Mouse (Mus musculus) macrophage (primary cell): ENCODE measurements around the gene Pfkfb3. TPM values are rescaled to one million over a fixed set of nuclear protein-coding genes. Genes with fewer than 3 reads are reported as not detected.

Source experiments
- H3K27ac ChIP-seq: fragments of 350-480 bp; formaldehyde crosslinking; 2 replicates; pipeline ENCODE4 v1.9.0; 2021
- H3K36me3 ChIP-seq: fragments of 350-480 bp; formaldehyde crosslinking; 2 replicates; pipeline ENCODE4 v1.9.0; 2021; ENCODE audit errors: inconsistent target
- H3K4me3 ChIP-seq: fragments of 350-480 bp; formaldehyde crosslinking; 2 replicates; pipeline ENCODE4 v1.9.0; 2021; ENCODE audit errors: inconsistent target
- H3K79me2 ChIP-seq: fragments of 350-480 bp; formaldehyde crosslinking; 2 replicates; pipeline ENCODE4 v1.9.0; 2021; ENCODE audit errors: inconsistent target
- WGBS: methylation state at CpG from one replicate; pipeline ENCODE4 v1.1.7; 2026; ENCODE audit warnings: inconsistent platforms; ENCODE audit not compliant: missing documents; 5-methylcytosine and 5-hydroxymethylcytosine counted together
- polyA plus RNA-seq: library from polyadenylated mRNA; stranded (reverse); fragments of 250-400 nt; gene quantifications from 3 replicates; pipeline ENCODE4 v1.2.4, GENCODE M21; 2018; ENCODE audit warnings: inconsistent platforms

The Pfkfb3 gene
- polyA plus RNA-seq, 1 experiment from 2014 or later: 38.1 TPM

DNA sequence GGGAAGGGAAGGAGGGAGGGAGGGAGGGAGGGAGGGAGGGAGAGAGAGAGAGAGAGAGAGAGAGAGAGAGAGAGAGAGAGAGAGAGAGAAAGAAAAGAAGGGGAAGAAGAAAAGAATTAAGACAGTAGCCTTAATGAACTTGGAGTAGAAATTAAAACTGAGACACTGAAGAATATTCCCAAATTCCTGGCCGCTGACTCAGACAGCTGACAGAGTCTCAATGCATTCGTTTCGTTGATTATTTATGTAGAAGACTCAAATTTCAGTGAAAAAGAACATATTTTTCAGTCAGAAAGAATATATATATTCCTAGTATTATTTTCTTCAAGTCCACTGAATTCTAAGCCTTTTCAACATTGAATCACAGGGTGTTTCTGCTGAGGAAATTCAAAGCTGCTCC, 92.9 kb downstream of the Pfkfb3 start:
- no peak overlapping the region for H3K4me3 ChIP-seq
- 79% methylated on average over 3 of the region's 3 CpGs for WGBS
- H3K79me2 ChIP-seq: no peaks in the 10 kb centered on the region
- H3K27ac ChIP-seq: no peak overlapping the region
- H3K36me3 ChIP-seq: no peaks in the 10 kb centered on the region

DNA sequence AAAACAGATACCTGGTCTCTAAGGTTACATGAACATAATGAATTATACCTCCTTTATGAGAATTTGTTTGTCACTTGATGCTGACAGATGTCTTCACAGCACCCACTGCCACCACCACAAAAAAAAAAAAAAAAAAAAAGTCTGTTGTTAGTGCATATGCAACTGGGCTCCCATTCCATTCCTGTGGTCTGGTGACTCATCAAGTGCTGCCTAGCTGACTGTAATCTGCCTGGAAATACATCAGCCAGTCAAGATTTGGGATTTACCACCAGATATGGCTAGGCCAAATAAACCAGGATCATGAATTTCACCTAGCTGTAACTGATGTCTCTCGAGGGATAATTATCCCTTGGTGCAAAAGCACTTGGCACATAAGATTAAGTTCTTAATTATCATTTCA, 95.4 kb downstream of the Pfkfb3 start:
- WGBS: 100% methylated on average over 1 of the region's 1 CpGs
- H3K36me3 ChIP-seq: no peaks in the 10 kb centered on the region
- no peaks in the 10 kb centered on the region for H3K79me2 ChIP-seq
- H3K27ac ChIP-seq: no peak overlapping the region
- H3K4me3 ChIP-seq: no peak overlapping the region

DNA sequence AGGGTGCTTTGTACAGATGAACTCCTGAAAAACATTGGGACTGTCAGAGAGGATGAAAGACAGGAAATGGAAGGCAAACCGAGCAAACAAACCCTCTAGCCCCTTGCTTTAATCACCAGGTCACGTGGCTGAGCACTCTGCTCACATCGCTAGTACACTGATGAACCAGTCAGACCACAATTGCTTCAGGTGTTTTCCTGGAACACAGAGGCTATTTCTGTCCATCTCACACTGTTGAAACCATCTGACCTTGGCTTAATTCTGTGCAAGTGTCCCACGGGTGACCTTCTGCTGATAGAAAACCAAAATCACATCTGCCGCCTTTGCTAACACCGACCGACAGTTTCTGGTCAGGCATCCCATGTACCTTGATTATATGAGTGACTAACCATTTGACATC, 96.0 kb downstream of the Pfkfb3 start:
- WGBS: 86% methylated on average over 7 of the region's 7 CpGs
- H3K4me3 ChIP-seq: no peak overlapping the region

DNA sequence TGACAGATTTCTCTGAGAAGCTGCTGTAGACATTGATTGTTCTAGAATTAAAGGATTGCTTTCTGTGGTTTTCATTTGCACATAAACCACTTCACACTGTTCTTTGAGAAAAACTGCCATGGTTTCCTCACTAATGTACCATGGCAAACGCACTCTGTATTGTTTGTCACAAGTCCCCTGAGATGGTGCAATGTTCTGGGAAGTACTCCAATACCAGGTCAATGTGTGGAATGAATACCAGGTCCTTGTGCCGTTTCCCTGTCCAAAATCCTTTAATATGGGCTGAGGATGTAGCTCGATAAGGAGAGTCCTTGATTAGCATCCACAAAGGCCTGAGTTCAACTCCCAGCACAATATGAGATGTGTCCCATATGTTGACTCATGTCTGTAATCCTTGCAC, 105.2 kb downstream of the Pfkfb3 start:
- 96% methylated on average over 3 of the region's 3 CpGs for WGBS
- Histone ChIP-seq H3K79me2 (no peaks in the 10 kb centered on the region), H3K27ac (no peak overlapping the region), H3K4me3 (no peak overlapping the region), H3K36me3 (no peaks in the 10 kb centered on the region)

More for the DNA sequence above, 96.0 kb downstream of the Pfkfb3 start:
- Histone ChIP-seq H3K27ac (no peak overlapping the region), H3K36me3 (no peaks in the 10 kb centered on the region), H3K79me2 (no peaks in the 10 kb centered on the region)

DNA sequence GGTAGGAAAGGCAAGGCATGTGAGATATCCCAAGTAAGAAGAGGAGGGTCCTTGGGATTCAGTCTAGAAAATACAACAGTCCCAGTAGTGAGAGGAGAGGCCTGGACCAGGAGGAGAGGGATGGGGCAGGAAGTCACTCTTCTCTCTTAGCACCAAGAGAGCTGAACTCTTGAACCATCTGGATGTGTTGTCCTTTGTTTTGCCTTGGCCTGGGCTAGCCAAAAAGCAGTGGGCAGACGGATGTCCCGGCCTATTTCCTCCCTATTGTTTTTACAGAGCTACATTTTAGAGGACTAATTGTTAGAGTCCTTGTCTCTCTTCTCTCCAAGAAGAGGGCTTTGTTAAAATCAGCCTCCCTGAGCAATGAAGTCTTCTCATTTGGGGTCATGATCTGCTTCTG, 106.0 kb downstream of the Pfkfb3 start:
- Histone ChIP-seq H3K79me2 (no peaks in the 10 kb centered on the region), H3K4me3 (no peak overlapping the region), H3K27ac (no peak overlapping the region), H3K36me3 (no peaks in the 10 kb centered on the region)
- WGBS: 87% methylated on average over 2 of the region's 2 CpGs

DNA sequence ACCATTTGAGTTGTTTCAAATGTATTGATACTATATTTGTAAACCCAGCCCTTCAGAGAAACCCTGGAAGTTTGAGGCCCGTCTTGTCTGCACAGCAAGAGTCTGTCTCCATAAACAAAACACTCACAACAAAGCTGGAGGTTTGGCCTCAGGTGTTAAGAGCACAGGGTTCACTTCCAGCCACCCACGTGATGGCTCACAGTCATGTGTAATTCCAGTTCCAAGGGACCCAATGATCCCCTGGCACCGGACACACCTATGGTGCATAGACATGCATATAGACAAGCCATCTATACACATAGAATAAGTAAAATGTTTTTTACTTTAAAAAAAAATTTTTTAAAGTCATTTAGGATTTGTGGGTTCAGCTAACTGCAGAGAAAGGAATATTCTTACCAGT, 108.2 kb downstream of the Pfkfb3 start:
- Histone ChIP-seq H3K27ac (no peak overlapping the region), H3K36me3 (no peaks in the 10 kb centered on the region), H3K4me3 (no peak overlapping the region), H3K79me2 (no peaks in the 10 kb centered on the region)
- 100% methylated on average over 3 of the region's 3 CpGs for WGBS

DNA sequence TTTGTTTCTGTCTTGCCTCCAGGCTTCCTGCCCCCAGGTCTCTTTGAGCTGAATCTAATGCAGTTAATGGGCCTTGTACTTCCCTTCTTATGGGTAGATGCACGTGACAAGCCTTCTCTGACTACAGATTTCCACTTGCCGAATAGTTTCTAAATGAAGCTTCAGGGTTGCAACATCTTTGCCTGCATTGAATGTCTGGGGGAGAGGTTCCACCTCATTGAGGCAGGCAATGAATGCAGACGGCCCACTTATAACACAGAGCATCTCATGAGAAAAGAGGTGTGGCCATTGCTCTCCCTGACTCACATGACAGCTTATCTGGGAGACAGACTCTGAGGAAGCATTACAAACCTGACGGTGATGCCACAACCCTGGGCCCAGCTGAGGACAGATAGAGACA, 112.0 kb downstream of the Pfkfb3 start:
- Histone ChIP-seq H3K27ac (peak overlapping the region; percentile 48), H3K79me2 (no peaks in the 10 kb centered on the region), H3K36me3 (no peaks in the 10 kb centered on the region), H3K4me3 (no peak overlapping the region)
- 4% methylated on average over 4 of the region's 4 CpGs for WGBS

DNA sequence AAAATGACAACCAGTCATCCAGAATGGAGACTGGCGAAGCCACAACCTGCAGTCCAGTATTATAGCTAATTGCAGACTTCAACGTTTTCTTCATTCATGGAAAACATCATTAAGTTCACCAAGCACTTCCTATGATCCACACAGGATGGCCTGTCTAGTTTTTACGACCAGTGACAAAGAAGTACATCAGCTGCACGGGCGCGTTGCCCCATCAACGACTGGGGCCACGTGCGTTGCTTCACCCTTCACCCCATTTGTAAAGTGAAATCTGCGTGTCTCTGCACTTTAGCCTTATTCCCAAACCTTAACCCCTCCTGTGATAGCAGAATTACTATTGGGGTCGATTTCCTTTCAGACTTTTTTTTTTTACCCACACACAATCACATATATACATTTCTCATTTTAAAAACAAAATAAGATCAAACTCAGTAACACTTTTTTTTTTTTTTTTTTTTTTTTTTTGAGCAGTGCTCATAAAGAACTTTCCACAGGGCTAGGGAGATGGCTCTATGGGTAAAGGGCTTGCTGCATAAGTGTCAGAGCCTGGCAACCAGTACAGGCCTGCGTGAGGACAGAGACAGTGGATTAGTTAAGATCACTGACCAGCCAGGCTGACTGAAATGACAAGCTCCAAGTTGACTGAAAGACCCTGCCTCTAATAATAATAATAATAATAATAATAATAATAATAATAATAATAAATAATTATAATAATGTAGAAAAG, 115.5 kb downstream of the Pfkfb3 start:
- Histone ChIP-seq H3K79me2 (no peaks in the 10 kb centered on the region), H3K27ac (no peak overlapping the region), H3K4me3 (no peak overlapping the region), H3K36me3 (no peaks in the 10 kb centered on the region)
- 77% methylated on average over 11 of the region's 12 CpGs for WGBS

DNA sequence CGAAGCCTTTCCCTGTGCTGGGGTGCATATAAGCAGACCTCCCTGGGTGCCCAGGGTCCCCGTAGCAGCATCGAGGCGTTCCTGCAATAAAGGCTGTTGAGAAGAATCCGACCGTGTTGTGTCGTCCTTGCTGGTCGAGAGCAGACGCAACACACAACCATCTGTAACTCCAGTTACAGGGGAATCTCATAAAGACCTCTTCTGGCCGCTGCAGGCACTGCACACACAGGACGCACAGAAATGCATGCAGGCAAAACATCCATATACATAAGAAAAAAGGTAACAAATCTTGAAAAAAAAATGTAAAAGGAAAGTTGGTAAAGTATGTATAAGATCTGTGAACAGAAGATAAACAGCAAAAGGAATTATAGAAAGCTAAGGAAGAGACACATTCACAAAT, 117.5 kb downstream of the Pfkfb3 start:
- no peaks in the 10 kb centered on the region for H3K79me2 ChIP-seq
- 98% methylated on average over 11 of the region's 11 CpGs for WGBS
- no peaks in the 10 kb centered on the region for H3K36me3 ChIP-seq
- no peak overlapping the region for H3K27ac ChIP-seq
- no peak overlapping the region for H3K4me3 ChIP-seq

DNA sequence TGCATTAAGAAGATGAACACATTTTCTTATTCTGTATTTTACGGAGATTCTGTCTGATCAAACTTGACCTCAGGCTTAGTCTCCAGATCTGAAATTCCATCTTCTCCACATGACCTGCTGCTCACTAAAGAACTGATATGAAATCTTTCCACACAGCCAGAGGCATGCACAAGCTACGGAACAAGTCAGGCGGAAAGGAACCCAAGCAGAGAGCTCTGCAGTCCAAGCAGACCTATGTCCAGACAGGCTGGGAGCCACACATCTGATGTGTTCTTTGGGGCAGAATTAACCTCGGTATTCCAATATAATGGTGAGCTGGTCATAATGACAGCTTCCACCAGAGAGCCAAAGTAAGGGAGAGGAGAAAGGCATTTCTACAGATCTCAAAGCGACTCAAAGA, 120.5 kb downstream of the Pfkfb3 start:
- no peaks in the 10 kb centered on the region for H3K36me3 ChIP-seq
- H3K4me3 ChIP-seq: no peak overlapping the region
- H3K27ac ChIP-seq: no peak overlapping the region
- 97% methylated on average over 5 of the region's 5 CpGs for WGBS
- H3K79me2 ChIP-seq: no peaks in the 10 kb centered on the region

DNA sequence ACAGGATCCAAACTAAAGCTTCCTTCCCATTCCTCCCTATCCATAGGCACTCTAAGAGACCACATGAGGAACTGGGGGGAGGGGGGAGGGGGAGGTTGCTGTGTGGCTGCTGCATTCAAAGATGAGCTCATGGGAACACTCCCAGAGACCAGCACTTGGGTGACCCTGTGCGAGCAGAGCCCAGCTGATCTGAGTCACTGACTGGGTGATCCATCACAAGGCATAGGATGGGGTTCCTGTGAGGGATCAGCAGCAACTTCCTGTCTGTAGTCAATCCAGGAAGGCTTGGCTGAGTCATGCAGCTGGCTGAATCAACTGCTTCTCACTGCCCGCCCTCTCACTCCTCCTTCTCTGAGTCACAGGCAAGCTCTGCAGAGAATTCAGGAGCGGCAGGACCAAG, 124.3 kb downstream of the Pfkfb3 start:
- 0% methylated on average over 3 of the region's 3 CpGs for WGBS
- Histone ChIP-seq H3K36me3 (no peaks in the 10 kb centered on the region), H3K4me3 (no peak overlapping the region), H3K79me2 (no peaks in the 10 kb centered on the region), H3K27ac (peak overlapping the region; percentile 54)

DNA sequence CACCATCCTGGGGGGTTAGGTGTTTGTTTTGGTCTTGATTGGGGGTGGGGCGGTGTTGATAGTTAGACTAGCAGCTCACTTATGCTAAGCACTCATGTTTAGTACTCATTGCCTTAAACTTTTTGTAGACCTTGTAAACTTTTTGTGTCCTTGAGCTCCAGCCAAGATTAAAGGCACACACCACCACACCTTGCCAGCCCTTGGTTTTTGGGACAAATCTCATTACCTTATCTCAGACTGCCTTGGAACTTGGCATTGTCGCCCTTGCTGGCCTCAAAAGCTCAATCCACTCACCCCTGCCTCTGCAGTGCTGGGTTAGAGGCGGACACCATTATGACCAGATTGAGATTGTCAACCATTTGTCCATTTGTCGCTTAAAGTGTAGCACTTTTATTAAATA, 125.3 kb downstream of the Pfkfb3 start:
- H3K27ac ChIP-seq: peak overlapping the region; percentile 54; the same call in 1 of the 2 replicates
- H3K79me2 ChIP-seq: no peaks in the 10 kb centered on the region
- H3K4me3 ChIP-seq: no peak overlapping the region
- no peaks in the 10 kb centered on the region for H3K36me3 ChIP-seq
- WGBS: 95% methylated on average over 4 of the region's 4 CpGs

DNA sequence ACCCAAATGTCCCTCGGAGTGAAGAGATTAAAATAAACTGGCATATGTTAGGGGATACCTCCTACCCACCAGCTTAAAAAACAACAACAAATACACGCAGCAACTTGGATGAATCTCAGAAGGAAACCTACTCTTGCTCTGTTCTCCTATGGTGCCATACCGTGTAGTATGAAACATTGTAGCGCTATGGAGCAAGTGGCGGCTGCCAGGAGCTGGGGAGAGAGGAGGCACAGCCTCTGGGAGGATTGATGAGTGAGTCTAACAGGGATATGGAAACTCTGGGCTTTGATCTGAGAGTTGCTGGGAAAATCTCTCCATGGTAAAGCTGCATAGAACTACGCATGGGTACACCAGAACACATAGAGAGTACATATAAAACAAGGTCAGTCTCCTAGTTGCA, 126.3 kb downstream of the Pfkfb3 start:
- no peaks in the 10 kb centered on the region for H3K79me2 ChIP-seq
- no peak overlapping the region for H3K4me3 ChIP-seq
- WGBS: 90% methylated on average over 6 of the region's 6 CpGs
- no peaks in the 10 kb centered on the region for H3K36me3 ChIP-seq
- H3K27ac ChIP-seq: no peak overlapping the region

DNA sequence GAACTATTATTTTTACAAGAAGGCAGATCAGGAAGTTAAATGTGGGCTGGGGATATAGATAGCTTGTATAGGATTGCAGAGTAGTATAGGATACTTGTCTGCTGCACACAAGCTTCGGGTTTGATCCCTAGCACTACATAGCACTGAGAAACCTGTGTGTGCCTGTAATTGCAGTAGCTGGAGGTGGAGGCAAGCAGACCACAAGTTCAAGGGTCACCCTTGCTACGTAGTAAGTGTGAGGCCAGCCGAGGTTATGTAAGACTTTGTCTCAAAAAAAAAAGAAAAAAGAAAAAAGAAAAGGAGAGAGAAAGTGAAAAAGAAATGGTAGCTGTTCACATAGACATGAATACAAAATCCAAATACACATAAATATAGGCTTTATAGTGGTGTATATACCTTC, 127.5 kb downstream of the Pfkfb3 start:
- no peaks in the 10 kb centered on the region for H3K79me2 ChIP-seq
- 67% methylated on average over 3 of the region's 3 CpGs for WGBS
- H3K27ac ChIP-seq: no peak overlapping the region
- no peak overlapping the region for H3K4me3 ChIP-seq
- no peaks in the 10 kb centered on the region for H3K36me3 ChIP-seq

DNA sequence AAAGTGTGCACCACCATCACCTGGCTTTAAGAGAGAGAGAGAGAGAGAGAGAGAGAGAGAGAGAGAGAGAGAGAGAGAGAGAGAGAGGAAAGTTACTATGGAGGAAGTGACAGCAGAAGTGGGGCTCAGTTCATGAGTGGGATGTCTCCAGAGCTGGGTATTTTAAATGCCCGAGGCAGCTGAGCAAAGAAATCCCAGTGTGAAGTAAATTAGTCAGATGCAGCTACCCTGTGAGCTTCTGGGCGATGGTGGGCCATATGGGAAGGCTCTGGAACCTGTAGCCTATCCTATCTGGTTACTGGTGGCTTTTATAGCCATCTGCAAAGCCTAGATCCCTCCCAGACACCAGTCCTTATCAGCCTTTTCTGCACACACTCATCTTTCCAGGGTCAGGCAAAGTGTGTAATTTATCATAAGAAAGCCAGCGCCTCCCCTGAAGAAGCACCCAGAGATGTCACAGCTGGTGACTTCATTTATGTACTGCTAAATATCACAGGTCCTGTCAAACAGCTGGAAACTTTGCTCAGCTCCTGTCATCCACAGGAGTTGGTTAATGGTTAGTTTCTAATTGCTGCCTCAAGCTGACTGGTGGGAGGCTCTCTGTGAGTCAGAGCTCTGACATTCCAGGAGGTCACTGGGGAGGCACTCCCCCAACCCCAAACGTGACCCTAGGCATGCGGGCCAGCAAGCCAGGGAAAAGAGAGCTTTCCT, 128.3 kb downstream of the Pfkfb3 start:
- Histone ChIP-seq H3K36me3 (no peaks in the 10 kb centered on the region), H3K27ac (no peak overlapping the region), H3K4me3 (no peak overlapping the region), H3K79me2 (no peaks in the 10 kb centered on the region)
- 79% methylated on average over 5 of the region's 5 CpGs for WGBS
